Mouse (Mus musculus) adrenal gland, postnatal 10 days (tissue): ENCODE measurements around the gene 2010111I01Rik. TPM values are rescaled to one million over a fixed set of nuclear protein-coding genes. Genes with fewer than 3 reads are reported as not detected.

Experiments used
- DNase-seq: peaks from one replicate; pipeline ENCODE4 v3.0.0; 2021; ENCODE audit warnings: mixed read lengths
- total RNA-seq, 2 experiments: library from RNA; stranded (reverse); gene quantifications; 2 replicates each; pipeline ENCODE4 v1.2.3; 2021

Gene 2010111I01Rik
- total RNA-seq, 2 experiments from 2014 or later: 57.3 to 99.7 TPM

- DNase-seq: no peak
These were observed 148.1 kb downstream of the 2010111I01Rik start for GRCm38 (mm10) chr13:63112598-63113372.

GRCm38 (mm10) chr13:63113881-63114301, 149.2 kb downstream of the 2010111I01Rik start:
- DNase-seq: peak; percentile 25

- DNase-seq: no peak
These were observed 150.6 kb downstream of the 2010111I01Rik start for GRCm38 (mm10) chr13:63115187-63115784.

GRCm38 (mm10) chr13:63117495-63118184, 152.9 kb downstream of the 2010111I01Rik start:
- DNase-seq: no peak

GRCm38 (mm10) chr13:63118682-63119081, 154.0 kb downstream of the 2010111I01Rik start:
- DNase-seq: no peak

- DNase-seq: no peak
These were observed 155.6 kb downstream of the 2010111I01Rik start for GRCm38 (mm10) chr13:63120296-63120695.

- DNase-seq: no peak
These were observed 157.1 kb downstream of the 2010111I01Rik start for GRCm38 (mm10) chr13:63121747-63122146.

GRCm38 (mm10) chr13:63126206-63126605, 161.5 kb downstream of the 2010111I01Rik start:
- DNase-seq: no peak

- no peak for DNase-seq
These were observed 162.8 kb downstream of the 2010111I01Rik start for GRCm38 (mm10) chr13:63127516-63127915.

GRCm38 (mm10) chr13:63134879-63135421, 170.3 kb downstream of the 2010111I01Rik start:
- no peak for DNase-seq

GRCm38 (mm10) chr13:63135994-63136393, 171.3 kb downstream of the 2010111I01Rik start:
- DNase-seq: no peak

- no peak for DNase-seq
These were observed 172.1 kb downstream of the 2010111I01Rik start for GRCm38 (mm10) chr13:63136775-63137174.

- DNase-seq: no peak
These were observed 173.8 kb downstream of the 2010111I01Rik start for GRCm38 (mm10) chr13:63138376-63139048.

- no peak for DNase-seq
These were observed 175.0 kb downstream of the 2010111I01Rik start for GRCm38 (mm10) chr13:63139463-63140226.

GRCm38 (mm10) chr13:63140784-63141183, 176.1 kb downstream of the 2010111I01Rik start:
- DNase-seq: no peak

- no peak for DNase-seq
These were observed 176.6 kb downstream of the 2010111I01Rik start for GRCm38 (mm10) chr13:63141275-63141674.

GRCm38 (mm10) chr13:63146604-63147188, 182.0 kb downstream of the 2010111I01Rik start:
- DNase-seq: no peak

- no peak for DNase-seq
These were observed 183.5 kb downstream of the 2010111I01Rik start for GRCm38 (mm10) chr13:63148157-63148556.

GRCm38 (mm10) chr13:63150470-63151020, 185.9 kb downstream of the 2010111I01Rik start:
- no peak for DNase-seq

- no peak for DNase-seq
These were observed 186.5 kb downstream of the 2010111I01Rik start for GRCm38 (mm10) chr13:63151028-63151738.
